Mouse (Mus musculus): ENCODE data around the gene Klrc3. TPM values are rescaled to one million over a fixed set of nuclear protein-coding genes. Genes with fewer than 3 reads are reported as not detected.
"Not testable (repeated sequence)": the region's sequence is repeated elsewhere in the genome, so short reads cannot be mapped to it uniquely, and the experiment has no call there.

Gene Klrc3
- not detected in 2 replicates for polyA plus RNA-seq (2015; fragmentation: Nextera tagmentation; extraction: Ambion mirVana)

DNA sequence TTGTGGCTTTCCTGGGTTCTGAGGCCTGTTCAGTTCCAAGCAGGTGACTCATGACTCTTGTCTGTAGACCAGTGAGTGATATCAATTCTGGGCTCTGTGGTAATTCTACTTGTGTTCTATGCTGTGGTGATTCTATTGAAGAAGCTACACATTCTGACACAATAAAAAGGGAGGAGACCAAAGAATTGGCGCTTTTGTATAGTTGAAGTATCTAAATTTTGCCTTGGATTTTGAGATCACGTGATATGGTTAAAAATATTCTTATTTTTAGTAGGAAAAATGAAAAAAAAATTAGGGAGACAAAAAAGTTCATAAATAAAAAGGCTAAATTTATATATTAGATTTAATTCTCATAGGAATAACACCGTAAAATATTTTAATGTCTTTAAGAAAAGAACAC is at the start of gene Klrc3:
TSS of gene Klrc3 (minus strand) at position 101 of the 400 bp plus-strand sequence.
- H3K36me3 ChIP-seq (ENCODE audit: control insufficient read depth, insufficient read depth, low read length); H3K9me3 ChIP-seq (replicated peaks; ENCODE audit: control insufficient read depth, low read length, poor library complexity, severe bottlenecking); H3K4me2 ChIP-seq (ENCODE audit: low read length); H3K27ac ChIP-seq (ENCODE audit: low read length); H3K4me3 ChIP-seq (ENCODE audit: low read depth, low read length); H3K9ac ChIP-seq (ENCODE audit: low read depth, low read length); H3K27me3 ChIP-seq (ENCODE audit: control insufficient read depth, insufficient read depth, low read depth, low read length); H3K4me1 ChIP-seq (ENCODE audit: control insufficient read depth, insufficient read depth, low read length); ATAC-seq: not testable (repeated sequence)
- WGBS: 82% methylated on average over 3 of the region's 3 CpGs

DNA sequence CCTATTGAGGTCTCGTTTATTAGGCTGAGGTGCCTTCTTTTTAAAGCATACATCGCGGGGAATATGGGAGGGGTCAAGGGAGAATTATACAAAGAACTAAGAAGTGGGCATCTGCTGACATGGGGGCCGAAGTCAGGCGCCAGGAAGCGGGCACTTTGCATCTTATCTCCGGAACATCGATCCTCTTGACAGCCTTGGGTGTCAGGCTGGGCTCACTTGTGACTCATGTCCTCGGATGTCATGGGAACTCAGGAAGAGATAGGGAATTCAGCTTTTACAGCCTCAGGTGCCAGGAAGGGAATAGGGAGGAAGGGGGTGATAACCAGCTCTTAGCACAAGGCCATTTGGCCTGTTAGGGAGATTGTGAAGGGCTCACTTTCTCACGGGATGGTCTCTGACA is 48.3 kb upstream of the Klrc3 start:
- not testable (repeated sequence) for H3K4me3 ChIP-seq (ENCODE audit: low read depth, low read length); H3K27me3 ChIP-seq (ENCODE audit: control insufficient read depth, insufficient read depth, low read depth, low read length); H3K4me2 ChIP-seq (ENCODE audit: low read length); H3K9ac ChIP-seq (ENCODE audit: low read depth, low read length); ATAC-seq; H3K9me3 ChIP-seq (replicated peaks; ENCODE audit: control insufficient read depth, low read length, poor library complexity, severe bottlenecking); H3K4me1 ChIP-seq (ENCODE audit: control insufficient read depth, insufficient read depth, low read length); H3K27ac ChIP-seq (ENCODE audit: low read length); H3K36me3 ChIP-seq (ENCODE audit: control insufficient read depth, insufficient read depth, low read length)
- 91% methylated on average over 10 of the region's 10 CpGs for WGBS

DNA sequence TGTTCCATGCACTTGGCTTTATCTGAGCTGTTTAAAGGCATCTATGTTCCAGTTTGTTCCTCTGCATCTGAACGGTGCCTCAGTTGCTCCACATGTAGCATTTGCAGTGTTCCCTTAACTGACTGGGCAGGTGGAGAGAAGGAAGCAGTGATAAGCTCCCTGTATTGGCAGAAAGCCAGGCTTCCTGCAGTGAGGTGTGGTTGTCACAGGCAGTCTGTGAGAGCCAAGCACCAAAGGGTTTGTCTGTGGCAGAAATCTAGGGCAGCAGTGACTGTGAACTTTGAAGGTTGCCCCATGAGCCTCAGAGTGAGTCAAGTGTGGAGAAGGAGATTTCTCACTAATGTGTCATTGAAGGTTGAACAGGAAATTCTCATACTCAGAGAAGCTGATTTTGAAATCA is 37.2 kb upstream of the Klrc3 start:
- H3K9ac ChIP-seq (ENCODE audit: low read depth, low read length): no peak overlapping the region
- no peak overlapping the region for H3K27ac ChIP-seq (ENCODE audit: low read length)
- no peaks in the 10 kb centered on the region for H3K36me3 ChIP-seq (ENCODE audit: control insufficient read depth, insufficient read depth, low read length)
- no peaks in the 10 kb centered on the region for H3K4me1 ChIP-seq (ENCODE audit: control insufficient read depth, insufficient read depth, low read length)
- H3K4me3 ChIP-seq (ENCODE audit: low read depth, low read length): no peak overlapping the region
- no peak overlapping the region for H3K4me2 ChIP-seq (ENCODE audit: low read length)
- 65% methylated on average over 1 of the region's 1 CpGs for WGBS
- ATAC-seq: no peak
- H3K9me3 ChIP-seq (replicated peaks; ENCODE audit: control insufficient read depth, low read length, poor library complexity, severe bottlenecking): no peaks in the 10 kb centered on the region
- H3K27me3 ChIP-seq (ENCODE audit: control insufficient read depth, insufficient read depth, low read depth, low read length): no peaks in the 10 kb centered on the region

DNA sequence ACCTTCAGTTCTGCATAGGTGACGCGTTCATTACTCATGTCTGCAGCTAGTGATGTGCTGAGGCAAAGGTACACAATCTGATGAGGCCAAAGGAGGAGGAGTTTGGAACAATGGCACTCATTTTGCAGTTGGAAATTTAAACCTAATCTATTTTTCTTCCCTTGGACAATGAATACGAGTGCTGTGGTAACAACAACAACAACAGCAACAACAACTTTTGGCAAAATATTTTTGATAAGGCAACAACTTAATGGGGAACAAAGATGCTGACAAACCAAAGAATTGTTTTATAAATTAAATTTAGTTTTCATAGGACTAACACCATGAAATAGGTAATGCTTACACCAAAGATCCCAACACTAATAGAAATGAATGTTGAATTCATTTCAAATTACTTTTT is 35.7 kb upstream of the Klrc3 start, which contains the start of gene Klrc1:
TSS of gene Klrc1 (minus strand) at position 101 of the 400 bp plus-strand sequence.
- whole genome bisulfite sequencing: 85% methylated on average over 3 of the region's 3 CpGs

DNA sequence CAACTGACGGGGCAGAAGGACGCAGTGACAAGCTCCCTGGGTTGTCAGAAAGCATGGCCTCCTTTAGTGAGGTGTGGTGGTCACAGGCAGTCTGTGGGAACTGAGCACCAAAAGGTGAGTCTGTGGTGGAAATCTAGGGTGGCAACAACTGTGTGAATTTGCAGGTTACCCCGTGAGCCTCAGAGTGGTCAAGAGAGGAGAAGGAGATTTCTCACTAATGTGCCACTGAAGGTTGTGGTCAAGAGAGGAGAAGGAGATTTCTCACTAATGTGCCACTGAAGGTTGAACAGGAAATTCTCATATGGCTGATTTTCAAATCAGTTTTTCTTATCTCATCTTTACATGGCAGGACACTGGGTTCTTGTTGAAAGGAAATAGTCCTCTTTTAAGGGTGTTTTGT is 18.2 kb upstream of the Klrc3 start:
- not testable (repeated sequence) for H3K9me3 ChIP-seq (replicated peaks; ENCODE audit: control insufficient read depth, low read length, poor library complexity, severe bottlenecking); H3K4me1 ChIP-seq (ENCODE audit: control insufficient read depth, insufficient read depth, low read length); H3K4me2 ChIP-seq (ENCODE audit: low read length); H3K4me3 ChIP-seq (ENCODE audit: low read depth, low read length); H3K27me3 ChIP-seq (ENCODE audit: control insufficient read depth, insufficient read depth, low read depth, low read length); H3K9ac ChIP-seq (ENCODE audit: low read depth, low read length); H3K27ac ChIP-seq (ENCODE audit: low read length); ATAC-seq; H3K36me3 ChIP-seq (ENCODE audit: control insufficient read depth, insufficient read depth, low read length)
- WGBS: no CpG with 5 or more reads among the region's 3 CpGs

More for the DNA sequence above, 35.7 kb upstream of the Klrc3 start, which contains the start of gene Klrc1:
- no peak for ATAC-seq
- no peaks in the 10 kb centered on the region for H3K27me3 ChIP-seq (ENCODE audit: control insufficient read depth, insufficient read depth, low read depth, low read length)
- no peak within 1 kb of the TSS for H3K4me3 ChIP-seq (ENCODE audit: low read depth, low read length)
- no peak within 1 kb of the TSS for H3K27ac ChIP-seq (ENCODE audit: low read length)
- H3K9ac ChIP-seq (ENCODE audit: low read depth, low read length): no peak within 1 kb of the TSS
- H3K4me2 ChIP-seq (ENCODE audit: low read length): no peak within 1 kb of the TSS
- no peaks in the 10 kb centered on the region for H3K36me3 ChIP-seq (ENCODE audit: control insufficient read depth, insufficient read depth, low read length)
- H3K9me3 ChIP-seq (replicated peaks; ENCODE audit: control insufficient read depth, low read length, poor library complexity, severe bottlenecking): no peaks in the 10 kb centered on the region
- H3K4me1 ChIP-seq (ENCODE audit: control insufficient read depth, insufficient read depth, low read length): no peaks in the 10 kb centered on the region

DNA sequence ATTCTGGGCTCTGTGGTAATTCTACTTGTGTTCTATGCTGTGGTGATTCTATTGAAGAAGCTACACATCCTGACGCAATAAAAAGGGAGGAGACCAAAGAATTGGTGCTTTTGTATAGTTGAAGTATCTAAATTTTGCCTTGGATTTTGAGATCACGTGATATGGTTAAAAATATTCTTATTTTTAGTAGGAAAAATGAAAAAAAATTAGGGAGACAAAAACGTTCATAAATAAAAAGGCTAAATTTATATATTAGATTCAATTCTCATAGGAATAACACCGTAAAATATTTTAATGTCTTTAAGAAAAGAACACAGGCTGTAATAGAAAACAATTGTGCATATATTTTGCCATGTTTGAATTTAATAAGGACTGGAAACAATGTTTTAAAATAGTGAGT is 17.5 kb upstream of the Klrc3 start, which contains the start of gene Klrc2:
TSS of gene Klrc2 (minus strand) at position 101 of the 400 bp plus-strand sequence.
- not testable (repeated sequence) for H3K9me3 ChIP-seq (replicated peaks; ENCODE audit: control insufficient read depth, low read length, poor library complexity, severe bottlenecking); H3K27me3 ChIP-seq (ENCODE audit: control insufficient read depth, insufficient read depth, low read depth, low read length); H3K4me3 ChIP-seq (ENCODE audit: low read depth, low read length); H3K27ac ChIP-seq (ENCODE audit: low read length); ATAC-seq; H3K36me3 ChIP-seq (ENCODE audit: control insufficient read depth, insufficient read depth, low read length); H3K4me1 ChIP-seq (ENCODE audit: control insufficient read depth, insufficient read depth, low read length); H3K9ac ChIP-seq (ENCODE audit: low read depth, low read length); H3K4me2 ChIP-seq (ENCODE audit: low read length)
- WGBS: 74% methylated on average over 4 of the region's 4 CpGs

DNA sequence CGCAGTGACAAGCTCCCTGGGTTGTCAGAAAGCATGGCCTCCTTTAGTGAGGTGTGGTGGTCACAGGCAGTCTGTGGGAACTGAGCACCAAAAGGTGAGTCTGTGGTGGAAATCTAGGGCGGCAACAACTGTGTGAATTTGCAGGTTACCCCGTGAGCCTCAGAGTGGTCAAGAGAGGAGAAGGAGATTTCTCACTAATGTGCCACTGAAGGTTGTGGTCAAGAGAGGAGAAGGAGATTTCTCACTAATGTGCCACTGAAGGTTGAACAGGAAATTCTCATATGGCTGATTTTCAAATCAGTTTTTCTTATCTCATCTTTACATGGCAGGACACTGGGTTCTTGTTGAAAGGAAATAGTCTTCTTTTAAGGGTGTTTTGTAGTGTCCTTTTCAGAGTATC is 917 bp upstream of the Klrc3 start:
- ATAC-seq; H3K4me2 ChIP-seq (ENCODE audit: low read length); H3K27ac ChIP-seq (ENCODE audit: low read length); H3K9ac ChIP-seq (ENCODE audit: low read depth, low read length); H3K9me3 ChIP-seq (replicated peaks; ENCODE audit: control insufficient read depth, low read length, poor library complexity, severe bottlenecking); H3K27me3 ChIP-seq (ENCODE audit: control insufficient read depth, insufficient read depth, low read depth, low read length); H3K36me3 ChIP-seq (ENCODE audit: control insufficient read depth, insufficient read depth, low read length); H3K4me3 ChIP-seq (ENCODE audit: low read depth, low read length); H3K4me1 ChIP-seq (ENCODE audit: control insufficient read depth, insufficient read depth, low read length): not testable (repeated sequence)
- WGBS: no CpG with 5 or more reads among the region's 3 CpGs

DNA sequence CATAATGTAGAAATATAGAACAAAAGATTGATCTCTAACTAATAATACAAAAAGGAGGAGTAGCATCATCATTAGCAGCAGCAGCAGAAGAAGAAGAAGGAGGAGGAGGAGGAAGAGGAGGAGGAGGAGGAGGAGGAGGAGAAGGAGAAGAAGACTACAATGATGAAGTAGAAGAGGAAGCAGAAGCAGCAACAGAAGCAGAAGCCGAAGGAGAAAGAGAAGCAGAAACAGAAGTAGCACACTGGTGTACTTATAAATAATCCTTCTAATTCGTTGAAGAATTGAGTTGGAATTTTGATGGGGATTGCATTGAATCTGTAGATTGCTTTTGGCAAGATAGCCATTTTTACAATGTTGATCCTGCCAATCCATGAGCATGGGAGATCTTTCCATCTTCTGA is 12.1 kb downstream of the Klrc3 start:
- H3K27me3 ChIP-seq (ENCODE audit: control insufficient read depth, insufficient read depth, low read depth, low read length); H3K4me1 ChIP-seq (ENCODE audit: control insufficient read depth, insufficient read depth, low read length); H3K36me3 ChIP-seq (ENCODE audit: control insufficient read depth, insufficient read depth, low read length); H3K9me3 ChIP-seq (replicated peaks; ENCODE audit: control insufficient read depth, low read length, poor library complexity, severe bottlenecking); H3K27ac ChIP-seq (ENCODE audit: low read length); H3K4me3 ChIP-seq (ENCODE audit: low read depth, low read length); ATAC-seq; H3K4me2 ChIP-seq (ENCODE audit: low read length); H3K9ac ChIP-seq (ENCODE audit: low read depth, low read length): not testable (repeated sequence)
- 92% methylated on average over 2 of the region's 2 CpGs for WGBS

DNA sequence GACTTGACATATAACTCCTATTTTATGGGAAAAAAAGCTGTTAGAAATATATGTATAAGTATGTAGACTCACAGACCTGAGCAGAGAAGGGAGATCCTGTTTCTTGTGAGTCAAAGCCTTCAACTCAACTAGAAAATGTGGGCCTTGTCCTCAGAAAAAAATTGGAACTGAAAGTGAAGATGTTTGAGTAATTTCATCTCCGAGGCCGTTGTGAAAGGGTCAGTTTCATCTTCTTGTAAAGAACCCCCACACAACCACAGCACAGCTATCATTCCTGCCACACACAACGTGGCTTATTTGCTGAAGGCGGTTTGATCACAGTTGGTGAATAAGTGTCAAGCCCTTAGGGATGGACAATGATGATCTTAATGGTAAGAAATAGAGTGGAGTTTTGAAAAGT is 19.4 kb downstream of the Klrc3 start, which contains the start of gene Klrk1:
TSS of gene Klrk1 (minus strand) at position 130 of the 400 bp plus-strand sequence.
- no peak within 1 kb of the TSS for H3K4me3 ChIP-seq (ENCODE audit: low read depth, low read length)
- no peaks in the 10 kb centered on the region for H3K36me3 ChIP-seq (ENCODE audit: control insufficient read depth, insufficient read depth, low read length)
- no peaks in the 10 kb centered on the region for H3K27me3 ChIP-seq (ENCODE audit: control insufficient read depth, insufficient read depth, low read depth, low read length)
- no peak within 1 kb of the TSS for H3K4me2 ChIP-seq (ENCODE audit: low read length)
- ATAC-seq: no peak
- no peak within 1 kb of the TSS for H3K27ac ChIP-seq (ENCODE audit: low read length)
- H3K9me3 ChIP-seq (replicated peaks; ENCODE audit: control insufficient read depth, low read length, poor library complexity, severe bottlenecking): no peaks in the 10 kb centered on the region
- 79% methylated on average over 4 of the region's 4 CpGs for WGBS
- no peak within 1 kb of the TSS for H3K9ac ChIP-seq (ENCODE audit: low read depth, low read length)
- no peaks in the 10 kb centered on the region for H3K4me1 ChIP-seq (ENCODE audit: control insufficient read depth, insufficient read depth, low read length)
